Mouse (Mus musculus) liver, embryonic 14.5 days (tissue): ENCODE data around the gene Edaradd.

Experiments
- CTCF ChIP-seq: IDR thresholded peaks from 2 replicates; pipeline ENCODE4 v1.5.1; 2016; ENCODE audit warnings: antibody characterized with exemption, low read depth, control low read depth
- EP300 ChIP-seq: IDR thresholded peaks from 2 replicates; pipeline ENCODE4 v1.6.1; 2016; ENCODE audit warnings: antibody characterized with exemption, low read depth

DNA sequence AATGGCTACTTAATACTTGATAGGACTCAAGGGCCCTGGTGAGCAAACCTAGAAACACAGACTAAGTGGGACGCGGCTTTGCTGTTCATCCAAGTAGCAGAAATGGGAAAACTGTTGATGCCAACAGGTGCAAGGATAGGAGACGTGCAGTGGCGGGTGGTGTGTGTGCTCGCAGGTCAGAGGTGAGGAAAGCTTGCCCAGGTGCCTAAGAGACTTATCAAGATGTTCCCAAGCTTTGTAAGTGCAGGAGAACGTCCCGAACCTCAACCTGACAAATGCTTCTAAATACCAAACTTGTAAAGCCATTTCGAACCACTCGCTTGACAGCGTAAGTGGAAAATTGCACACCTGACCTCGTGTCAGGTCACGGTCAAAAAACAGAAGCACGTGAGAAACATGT lies 91.7 kb downstream of the Edaradd start:
- TF ChIP-seq CTCF, result no peak
- TF ChIP-seq EP300, result no peak
